Mouse (Mus musculus) CH12.LX (cell line): ENCODE results near the gene Mvk. TPM values are rescaled to one million over a fixed set of nuclear protein-coding genes. Genes with fewer than 3 reads are reported as not detected.

Experiments used
- DNase-seq: peaks from one replicate; pipeline ENCODE4 v3.0.0-alpha.2; 2013; ENCODE audit errors: extremely low read depth
- H3K27ac ChIP-seq: 2 replicates; pipeline ENCODE4 v1.5.1; 2012; ENCODE audit warnings: low read depth, mild to moderate bottlenecking, control low read depth, moderate library complexity; ENCODE audit not compliant: insufficient read depth
- H3K27me3 ChIP-seq: replicated peaks from 2 replicates; pipeline ENCODE3; 2012; ENCODE audit warnings: inconsistent platforms
- H3K36me3 ChIP-seq, 2 experiments: replicated peaks in 1 of 2; 2 replicates each; pipeline versions ENCODE3 to v1.6.1; 2012; ENCODE audit warnings: inconsistent platforms in 1 of 2, low read length in 1 of 2, mild to moderate bottlenecking in 1 of 2, mixed read lengths in 1 of 2, moderate library complexity in 1 of 2; ENCODE audit not compliant: control insufficient read depth in 1 of 2, insufficient read depth in 1 of 2
- H3K4me1 ChIP-seq, 2 experiments: 2 replicates each; pipeline ENCODE4 v1.6.1; 2012; ENCODE audit warnings: inconsistent platforms in 1 of 2, moderate library complexity in 1 of 2; ENCODE audit not compliant: insufficient read depth in 2 of 2, control insufficient read depth in 1 of 2
- H3K4me2 ChIP-seq: 2 replicates; pipeline ENCODE4 v1.6.1; 2012; ENCODE audit warnings: low read depth, mild to moderate bottlenecking, control low read depth; ENCODE audit not compliant: poor library complexity, insufficient read depth, severe bottlenecking
- H3K4me3 ChIP-seq, 3 experiments: fragments of 150-350 bp in 1 of 3; sonication (generic) in 1 of 3; replicated peaks in 1 of 3; 2 replicates each; pipeline versions ENCODE3 to v1.5.1; 2011 to 2012; ENCODE audit warnings: low read depth in 2 of 3, low read length in 2 of 3, mild to moderate bottlenecking in 2 of 3, moderate library complexity in 2 of 3, control low read depth in 1 of 3, improper control_type of control experiment in 1 of 3, inconsistent platforms in 1 of 3, mixed read lengths in 1 of 3; ENCODE audit not compliant: poor library complexity in 1 of 3
- H3K79me2 ChIP-seq: replicated peaks from 2 replicates; pipeline ENCODE4 v1.6.1; 2012; ENCODE audit warnings: mild to moderate bottlenecking, moderate library complexity; ENCODE audit not compliant: control insufficient read depth, poor library complexity, insufficient read depth, severe bottlenecking; ENCODE audit errors: extremely low read depth
- H3K9ac ChIP-seq: 2 replicates; pipeline ENCODE4 v1.6.1; 2012; ENCODE audit warnings: low read depth, mild to moderate bottlenecking, control low read depth, moderate library complexity; ENCODE audit not compliant: insufficient read depth
- H3K9me3 ChIP-seq: replicated peaks from 2 replicates; pipeline ENCODE3; 2012; ENCODE audit warnings: low read length, inconsistent platforms, mixed read lengths
- CHD1 ChIP-seq: IDR thresholded peaks from 2 replicates; pipeline ENCODE4 v1.6.1; 2012; ENCODE audit warnings: low read depth, low read length, improper control_type of control experiment, inconsistent platforms
- CTCF ChIP-seq, 2 experiments: IDR thresholded peaks in 1 of 2; conservative IDR thresholded peaks in 1 of 2; 2 replicates each; pipeline ENCODE4 v1.5.1; 2011 to 2012; ENCODE audit warnings: low read depth in 2 of 2, low read length in 2 of 2, improper control_type of control experiment in 1 of 2, inconsistent platforms in 1 of 2, mild to moderate bottlenecking in 1 of 2, moderate library complexity in 1 of 2
- E2F4 ChIP-seq: IDR thresholded peaks from 2 replicates; pipeline ENCODE4 v1.6.1; 2011; ENCODE audit warnings: low read depth, low read length, improper control_type of control experiment; ENCODE audit not compliant: insufficient replicate concordance
- EP300 ChIP-seq: IDR thresholded peaks from 2 replicates; pipeline ENCODE4 v1.6.1; 2011; ENCODE audit warnings: low read length, improper control_type of control experiment
- IRF4 ChIP-seq: IDR thresholded peaks from 2 replicates; pipeline ENCODE4 v1.6.1; 2014; ENCODE audit warnings: low read depth, mild to moderate bottlenecking, inconsistent platforms, low read length, improper control_type of control experiment
- JUN ChIP-seq: IDR thresholded peaks from 2 replicates; pipeline ENCODE4 v1.6.1; 2011; ENCODE audit warnings: low read depth, mild to moderate bottlenecking, low read length, improper control_type of control experiment, moderate library complexity; ENCODE audit not compliant: insufficient read depth
- MAZ ChIP-seq: IDR thresholded peaks from 2 replicates; pipeline ENCODE4 v1.6.1; 2012; ENCODE audit warnings: low read depth, mild to moderate bottlenecking, inconsistent platforms, low read length, improper control_type of control experiment, moderate library complexity
- MEF2A ChIP-seq: IDR thresholded peaks from 2 replicates; pipeline ENCODE4 v1.6.1; 2014; ENCODE audit warnings: low read depth, mild to moderate bottlenecking, inconsistent platforms, low read length, improper control_type of control experiment, borderline replicate concordance
- MXI1 ChIP-seq: IDR thresholded peaks from 2 replicates; pipeline ENCODE4 v1.6.1; 2011; ENCODE audit warnings: mild to moderate bottlenecking, low read depth, low read length, improper control_type of control experiment
- NELFE ChIP-seq: IDR thresholded peaks from 2 replicates; pipeline ENCODE4 v1.6.1; 2011; ENCODE audit warnings: low read depth, low read length, improper control_type of control experiment
- NRF1 ChIP-seq: IDR thresholded peaks from 2 replicates; pipeline ENCODE4 v1.6.1; 2014; ENCODE audit warnings: low read depth, mild to moderate bottlenecking, inconsistent platforms, low read length, improper control_type of control experiment, moderate library complexity
- POLR2AphosphoS2 ChIP-seq: IDR thresholded peaks from 2 replicates; pipeline ENCODE4 v1.6.1; 2011; ENCODE audit warnings: low read depth, low read length, improper control_type of control experiment
- RAD21 ChIP-seq: IDR thresholded peaks from 2 replicates; pipeline ENCODE4 v1.6.1; 2011; ENCODE audit warnings: low read depth, mild to moderate bottlenecking, low read length, improper control_type of control experiment, moderate library complexity
- TCF12 ChIP-seq: IDR thresholded peaks from 2 replicates; pipeline ENCODE4 v1.6.1; 2014; ENCODE audit warnings: low read depth, mild to moderate bottlenecking, inconsistent platforms, low read length, improper control_type of control experiment
- USF1 ChIP-seq: IDR thresholded peaks from 2 replicates; pipeline ENCODE4 v1.6.1; 2014; ENCODE audit warnings: low read depth, mild to moderate bottlenecking, inconsistent platforms, low read length, improper control_type of control experiment
- USF2 ChIP-seq: conservative IDR thresholded peaks from 2 replicates; pipeline ENCODE4 v1.6.1; 2011; ENCODE audit warnings: low read depth, low read length, improper control_type of control experiment
- ZC3H11A ChIP-seq: IDR thresholded peaks from 2 replicates; pipeline ENCODE4 v1.6.1; 2012; ENCODE audit warnings: low read depth, mild to moderate bottlenecking, inconsistent platforms, low read length, improper control_type of control experiment
- ZMIZ1 ChIP-seq: IDR thresholded peaks from 2 replicates; pipeline ENCODE4 v1.6.1; 2012; ENCODE audit warnings: low read depth, mild to moderate bottlenecking, inconsistent platforms, low read length, improper control_type of control experiment
- dilution Hi-C: fragments of 300-500 bp; cut with MboI; formaldehyde crosslinking; loops from 2 replicates; pipeline ENCODE4 v1.14.3; 2020; ENCODE audit warnings: low sequenced_read_pairs; ENCODE audit not compliant: extremely low pct_unique_long_range_greater_than_20kb, extremely low pct_ligation_motif_present
- in situ Hi-C: fragments of 300-500 bp; cut with MboI; formaldehyde crosslinking; loops from 3 replicates; pipeline ENCODE4 v1.14.3; 2019; ENCODE audit warnings: low sequenced_read_pairs, low pct_ligation_motif_present, low pct_unique_long_range_greater_than_20kb, mixed read lengths
- polyA plus RNA-seq: library from polyadenylated mRNA; unstranded; fragments of >175 nt; gene quantifications from 2 replicates; pipeline ENCODE4 v1.2.1, GENCODE M21; 2012; ENCODE audit warnings: low read depth; ENCODE audit not compliant: insufficient read length
- total RNA-seq, 2 experiments: library from RNA; depleted of rRNA; stranded (reverse); fragments of 300-350 nt in 1 of 2; fragments of >200 nt in 1 of 2; gene quantifications; 2 replicates each; pipeline ENCODE4 v1.2.3; 2012 to 2014

Gene Mvk
- total and polyA plus RNA-seq, 3 experiments, result 21.0 to 27.9 (median 24.2) TPM

GRCm38 (mm10) chr5:114415606-114416005, 28.5 kb upstream of the Mvk start:
- TF ChIP-seq CTCF (conservative IDR thresholded peaks at IDR 0.05 in 1 of 2, IDR thresholded peaks at IDR 0.05 in 1 of 2; ENCODE audit: low read depth in 2 of 2, low read length in 2 of 2) (no peak), NRF1 (no peak), USF2 (no peak), E2F4 (no peak), IRF4 (no peak), ZMIZ1 (no peak), RAD21 (no peak), EP300 (no peak), CHD1 (no peak), ZC3H11A (no peak), USF1 (no peak), POLR2AphosphoS2 (no peak), MAZ (no peak), MXI1 (no peak), MEF2A (no peak), JUN (no peak), TCF12 (no peak), NELFE (no peak)

GRCm38 (mm10) chr5:114416855-114417254, 27.2 kb upstream of the Mvk start:
- H3K9ac ChIP-seq, result no peak overlapping the region
- H3K4me1 ChIP-seq, result no peaks in the 10 kb centered on the region
- in situ Hi-C loops (no loop called here), dilution Hi-C loops (no loop called here)
- no peak overlapping the region for H3K4me2 ChIP-seq
- DNase-seq, result no peak
- no peaks in the 10 kb centered on the region for H3K9me3 ChIP-seq
- H3K27me3 ChIP-seq, result no peaks in the 10 kb centered on the region
- peaks cover 68 to 98% of the 10 kb centered on the region in 2 experiments for H3K36me3 ChIP-seq
- H3K79me2 ChIP-seq, result no peaks in the 10 kb centered on the region
- H3K4me3 ChIP-seq, result no peak overlapping the region
- H3K27ac ChIP-seq, result no peak overlapping the region
- TF ChIP-seq RAD21, result no peak
- TF ChIP-seq MXI1, result no peak
- TF ChIP-seq JUN, result no peak
- TF ChIP-seq NRF1, result no peak
- no peak for TF ChIP-seq USF2
- no peak for TF ChIP-seq CTCF (conservative IDR thresholded peaks at IDR 0.05 in 1 of 2, IDR thresholded peaks at IDR 0.05 in 1 of 2; ENCODE audit: low read depth in 2 of 2, low read length in 2 of 2)
- no peak for TF ChIP-seq TCF12
- TF ChIP-seq, all 38 proteins: peak for 0

More at GRCm38 (mm10) chr5:114415606-114416005, 28.5 kb upstream of the Mvk start:
- in situ Hi-C loops, result no loop called here
- no peaks in the 10 kb centered on the region for H3K4me1 ChIP-seq
- no peaks in the 10 kb centered on the region for H3K9me3 ChIP-seq
- H3K4me3 ChIP-seq, result no peak overlapping the region
- DNase-seq, result no peak
- no peaks in the 10 kb centered on the region for H3K27me3 ChIP-seq
- H3K36me3 ChIP-seq, result peaks cover 81 to 99% of the 10 kb centered on the region in 2 experiments
- no peaks in the 10 kb centered on the region for H3K79me2 ChIP-seq
- H3K27ac ChIP-seq, result no peak overlapping the region
- no peak overlapping the region for H3K9ac ChIP-seq
- H3K4me2 ChIP-seq, result no peak overlapping the region
- dilution Hi-C loops, result no loop called here
